Mouse (Mus musculus): ENCODE measurements at regions not wholly inside any gene's neighbourhood (a gene's known extent, or its start where the extent isn't known, plus 50 kb on each side); places are given as distances from the start of the nearest gene placed in this dataset.
A peak's percentile ranks its signal among the peaks of the same experiment; 100 is the strongest.
"Not testable (repeated sequence)": the region's sequence is repeated elsewhere in the genome, so short reads cannot be mapped to it uniquely, and the experiment has no call there.

DNA sequence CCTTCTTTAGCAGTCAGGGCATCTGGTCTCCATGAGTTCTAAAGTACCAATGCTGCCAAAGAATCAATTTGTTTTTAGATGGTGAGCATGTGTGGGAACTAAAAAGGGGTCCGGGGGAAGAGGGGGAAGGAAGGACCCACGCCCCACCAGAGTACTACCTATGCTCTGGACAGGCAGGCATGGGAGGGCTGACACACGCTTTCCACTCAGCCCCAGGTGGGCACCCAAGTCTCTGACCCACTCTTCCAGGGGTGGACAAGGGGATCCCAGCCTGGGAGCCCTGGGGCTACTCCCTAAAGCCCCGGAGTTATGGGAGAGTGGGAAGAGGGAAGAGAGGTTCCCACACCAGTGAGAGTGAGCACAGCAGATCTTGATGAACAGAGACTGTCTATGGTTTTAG lies 1446.9 kb downstream of the Zfp704 start:
- ATAC-seq (ENCODE audit: low TSS enrichment): no peak

DNA sequence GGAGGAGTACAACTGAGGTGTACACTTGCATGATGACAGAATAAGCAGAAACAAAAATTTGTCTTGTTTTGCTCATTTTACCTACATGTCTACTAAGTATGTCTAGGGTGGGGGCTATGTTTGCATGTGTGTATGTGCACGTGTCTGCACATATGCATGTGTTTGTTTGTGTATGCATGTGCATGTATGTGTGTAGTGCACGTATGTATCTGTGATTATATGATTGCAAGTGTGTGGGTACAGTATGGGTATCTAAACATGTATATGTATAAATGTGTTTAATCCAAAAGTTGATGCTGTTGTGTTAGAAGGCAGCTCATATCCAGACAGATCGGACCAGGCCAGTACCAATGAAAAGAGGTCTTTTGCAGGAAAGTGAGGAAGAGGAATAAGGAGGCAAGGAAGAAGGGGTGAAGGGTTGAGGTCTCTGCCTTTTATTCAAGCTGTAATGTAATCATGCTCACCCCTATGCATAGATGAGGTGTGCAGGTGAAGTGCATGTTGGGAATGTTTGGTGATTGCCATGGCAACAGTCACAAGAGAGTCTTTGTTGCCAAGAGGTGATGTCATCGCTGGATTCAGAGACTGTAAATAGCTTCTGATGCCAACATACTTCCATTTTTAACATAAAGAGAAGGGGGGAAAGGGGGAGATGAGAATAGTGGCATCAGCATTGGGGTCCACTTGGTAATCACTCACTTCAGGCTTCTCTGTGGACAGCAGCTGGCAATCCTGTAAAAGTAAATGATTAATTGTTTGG lies 1447.7 kb downstream of the Zfp704 start:
- no peak for ATAC-seq (ENCODE audit: low TSS enrichment)

DNA sequence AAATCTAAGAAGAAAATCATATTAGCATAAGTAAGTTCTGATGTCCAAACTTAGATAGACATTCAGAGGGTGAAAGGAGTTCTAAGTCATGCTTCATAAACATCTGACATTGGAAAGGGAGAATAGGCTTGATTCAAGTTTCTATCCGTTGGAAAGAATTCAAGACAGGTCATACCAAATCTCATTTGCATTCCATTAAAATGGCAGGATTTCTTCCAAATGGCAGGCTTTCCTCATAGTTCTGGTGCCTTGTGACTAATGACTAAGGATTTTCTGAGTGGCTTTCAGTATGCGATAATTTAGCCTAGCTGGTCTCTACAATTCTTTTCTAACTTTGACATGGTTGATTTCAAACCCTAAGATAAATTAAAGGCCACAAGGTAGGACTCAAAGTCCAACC lies 1466.9 kb downstream of the Zfp704 start:
- ATAC-seq (ENCODE audit: low TSS enrichment): no peak

- ATAC-seq (ENCODE audit: low TSS enrichment): no peak
Measured at GRCm38 (mm10) chr3:8142190-8142589, 1467.7 kb downstream of the Zfp704 start.

- ATAC-seq (ENCODE audit: low TSS enrichment): no peak
Measured at GRCm38 (mm10) chr3:8141664-8142084, 1468.2 kb downstream of the Zfp704 start.

- not testable (repeated sequence) for ATAC-seq (ENCODE audit: low TSS enrichment)
Measured at GRCm38 (mm10) chr3:8123641-8124040, 1486.2 kb downstream of the Zfp704 start.

DNA sequence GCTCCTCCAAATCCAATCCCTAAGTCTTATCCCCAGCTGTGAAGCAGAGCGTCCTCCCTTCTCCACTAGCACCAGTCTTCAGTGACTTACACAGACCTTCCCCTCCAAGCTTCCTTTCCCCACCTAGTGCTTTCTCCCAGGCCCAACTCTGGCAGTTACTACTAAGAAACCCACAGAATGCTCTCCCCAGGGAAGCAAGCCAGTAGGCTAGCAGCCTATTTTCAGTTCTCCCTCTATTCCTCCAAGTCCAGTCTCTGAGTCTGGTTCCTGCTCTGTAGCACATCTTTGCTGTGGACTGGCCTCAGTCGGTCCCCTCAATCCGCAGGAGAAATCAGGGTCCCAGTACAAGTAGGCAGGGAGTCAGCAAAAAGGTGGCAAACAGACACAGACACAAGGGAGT lies 1486.7 kb downstream of the Zfp704 start:
- no peak for ATAC-seq (ENCODE audit: low TSS enrichment)

DNA sequence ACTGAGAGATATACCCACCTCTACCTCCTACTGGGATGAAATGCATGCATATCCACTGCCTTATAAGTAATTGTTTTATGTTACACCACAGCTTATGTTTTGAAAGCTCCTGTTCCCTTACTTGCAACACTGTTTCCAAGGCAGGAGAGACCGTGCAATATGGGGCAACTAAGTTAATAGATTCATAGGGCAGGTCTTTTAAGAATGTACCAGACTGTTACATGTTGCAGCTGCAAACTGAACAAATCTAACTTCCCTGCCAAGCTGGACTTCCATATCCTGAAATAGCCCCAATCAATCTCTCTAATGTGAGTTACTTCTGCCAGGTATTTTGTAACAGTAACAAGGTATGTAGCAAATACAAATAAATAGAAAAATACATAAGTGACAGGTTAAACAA lies 1478.0 kb upstream of the 1700008P02Rik start:
- no peak for ATAC-seq (ENCODE audit: low TSS enrichment)

DNA sequence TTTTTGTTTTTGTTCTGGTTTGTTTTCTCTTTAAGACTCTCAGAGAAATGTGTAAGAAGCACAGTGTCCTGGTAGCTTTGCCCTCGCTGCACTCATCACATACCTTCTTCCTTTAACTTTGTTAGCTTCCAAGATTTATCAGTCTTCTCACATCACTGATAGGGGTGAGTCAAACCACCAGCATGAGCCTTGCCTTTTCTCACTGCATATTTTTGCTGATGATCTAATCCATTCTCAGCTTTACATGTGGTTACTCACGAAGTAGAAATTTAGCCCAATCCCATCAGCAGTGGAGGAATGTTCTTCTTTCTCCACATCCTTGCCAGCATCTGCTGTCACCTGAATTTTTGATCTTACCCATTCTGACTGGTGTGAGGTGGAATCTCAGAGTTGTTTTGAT lies 1464.5 kb upstream of the 1700008P02Rik start:
- ATAC-seq (ENCODE audit: low TSS enrichment): no peak

GRCm38 (mm10) chr3:8053711-8054110 lies 1433.5 kb upstream of the 1700008P02Rik start:
- ATAC-seq (ENCODE audit: low TSS enrichment): no peak

- peak; percentile 100 for ATAC-seq (ENCODE audit: low TSS enrichment)
Measured at GRCm38 (mm10) chr3:8051167-8051566, 1430.9 kb upstream of the 1700008P02Rik start.

- ATAC-seq (ENCODE audit: low TSS enrichment): no peak
Measured at GRCm38 (mm10) chr3:8049706-8050105, 1429.5 kb upstream of the 1700008P02Rik start.

DNA sequence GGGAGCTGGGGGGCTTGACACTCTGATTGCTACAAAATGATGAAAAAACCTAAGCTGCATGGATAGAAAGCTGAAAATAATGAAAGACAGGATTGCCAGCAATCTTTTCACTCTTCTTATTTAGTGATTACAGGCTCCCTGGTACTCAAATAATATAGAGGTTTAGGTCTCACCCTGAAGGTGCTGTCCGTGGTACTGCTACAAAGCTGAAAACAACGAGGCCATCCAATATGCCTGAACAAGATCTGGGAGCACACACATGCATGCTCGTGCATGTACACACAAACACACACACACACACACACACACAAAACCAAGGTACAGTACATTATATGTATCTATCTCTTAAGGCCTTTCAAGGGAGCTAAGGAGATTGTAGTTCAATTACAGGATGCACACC lies 1426.1 kb upstream of the 1700008P02Rik start:
- no peak for ATAC-seq (ENCODE audit: low TSS enrichment)

DNA sequence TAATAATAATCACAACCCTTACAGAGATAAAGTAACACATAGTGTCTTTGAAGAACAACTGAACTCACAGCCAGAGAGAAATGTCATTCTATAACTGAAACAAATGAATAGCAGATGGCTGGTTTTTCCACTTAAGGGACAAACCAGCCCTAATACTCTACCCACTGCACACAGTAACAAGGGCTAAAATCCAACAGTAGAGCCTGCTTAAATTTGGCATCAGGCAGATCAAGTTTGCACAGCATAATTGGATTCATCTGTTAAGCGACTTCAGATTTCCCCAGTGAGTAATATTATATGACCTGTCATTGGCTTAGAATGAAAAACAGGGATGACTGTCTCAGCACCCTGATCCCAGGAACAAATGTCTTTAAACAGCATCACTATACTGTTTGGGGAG lies 1416.5 kb upstream of the 1700008P02Rik start:
- no peak for ATAC-seq (ENCODE audit: low TSS enrichment)

DNA sequence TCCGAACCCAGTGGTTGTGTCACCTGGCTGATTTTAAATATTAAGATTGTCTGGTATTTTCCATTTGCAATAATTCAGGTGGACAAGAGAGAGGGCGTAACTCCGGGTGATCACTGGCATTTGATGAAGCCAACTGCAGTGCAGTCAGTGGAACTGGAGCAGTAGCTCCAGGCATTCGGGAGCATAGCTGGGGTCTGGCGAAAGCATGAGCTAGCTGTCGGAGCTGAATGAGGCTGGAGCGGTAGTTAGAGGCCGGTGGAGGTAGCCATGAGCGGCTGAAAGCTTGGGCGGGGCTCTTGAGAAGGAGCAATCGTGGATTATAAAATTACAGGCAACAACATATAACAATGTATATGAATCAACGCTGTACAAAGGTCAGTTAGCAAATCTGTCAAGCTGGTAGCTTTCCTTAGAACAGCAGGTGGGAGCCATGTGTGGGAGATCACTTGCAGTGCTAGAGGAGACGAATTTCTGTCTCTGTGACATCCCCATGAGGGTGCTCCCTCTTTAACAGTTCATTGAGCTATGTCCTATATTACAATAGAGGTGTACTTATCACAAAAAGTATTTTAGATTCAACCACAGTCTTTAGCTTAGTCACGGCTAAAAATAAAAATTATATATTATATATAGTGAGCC lies 1415.0 kb upstream of the 1700008P02Rik start:
- 0 out of 2 replicates have a peak, but pooled peaks have one; percentile 44 for ATAC-seq (ENCODE audit: low TSS enrichment)

DNA sequence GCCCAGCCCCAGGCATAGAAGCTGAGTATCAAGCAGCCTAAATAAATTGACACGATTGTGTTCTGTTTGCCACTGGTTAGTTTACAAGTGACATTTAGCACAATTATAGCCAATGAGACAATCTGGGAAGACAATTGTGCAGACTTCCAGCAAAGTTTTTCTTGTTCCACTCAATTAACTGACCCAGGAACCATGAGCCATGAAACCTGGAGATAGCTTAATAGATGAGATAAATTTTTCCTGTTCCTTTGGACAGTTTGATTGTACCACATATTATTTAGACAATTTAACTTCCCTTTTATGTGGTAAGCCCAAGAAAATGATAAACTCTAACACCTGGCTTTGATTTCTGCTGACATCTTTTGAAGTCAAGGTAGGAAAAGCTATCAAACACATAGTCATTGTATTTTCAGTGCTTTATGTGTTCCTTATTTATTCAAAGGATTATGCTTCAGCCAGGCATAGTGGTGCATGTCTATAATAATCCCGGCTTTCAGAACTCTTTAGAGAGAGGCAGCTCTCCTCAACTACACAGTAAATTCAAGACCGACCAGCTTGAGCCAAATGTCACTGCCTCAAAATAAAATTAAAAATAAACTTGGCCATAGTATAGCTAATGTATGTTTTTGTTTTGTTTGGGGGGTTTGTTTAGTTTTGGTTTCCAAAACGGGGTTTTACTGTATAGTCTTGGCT lies 1406.2 kb upstream of the 1700008P02Rik start:
- no peak for ATAC-seq (ENCODE audit: low TSS enrichment)

DNA sequence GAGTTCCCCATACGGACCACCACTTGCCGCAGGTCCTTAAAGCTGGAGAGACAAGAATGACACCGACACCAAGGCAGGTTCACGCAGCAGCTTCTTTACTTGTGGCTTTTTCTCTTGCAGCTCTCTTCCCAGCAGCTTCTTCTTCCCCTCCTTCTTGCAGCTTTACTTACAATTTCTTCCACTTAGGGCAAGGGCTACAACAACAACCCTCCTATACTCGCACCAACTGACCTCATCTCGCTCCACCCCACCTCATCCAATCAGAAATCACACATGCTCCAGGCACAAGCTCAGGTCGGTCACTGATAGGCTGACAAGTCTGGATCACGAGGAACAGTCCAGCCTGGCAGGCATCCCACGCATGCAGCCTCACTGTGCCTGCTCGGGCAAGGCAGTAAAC lies 1402.4 kb upstream of the 1700008P02Rik start:
- ATAC-seq (ENCODE audit: low TSS enrichment): no peak

- ATAC-seq (ENCODE audit: low TSS enrichment): no peak
Measured at GRCm38 (mm10) chr3:8017489-8017888, 1397.2 kb upstream of the 1700008P02Rik start.

- no peak for ATAC-seq (ENCODE audit: low TSS enrichment)
Measured at GRCm38 (mm10) chr3:8016945-8017344, 1396.7 kb upstream of the 1700008P02Rik start.

- ATAC-seq (ENCODE audit: low TSS enrichment): no peak
Measured at GRCm38 (mm10) chr3:8009966-8010365, 1389.7 kb upstream of the 1700008P02Rik start.

GRCm38 (mm10) chr3:8006708-8007395 lies 1386.6 kb upstream of the 1700008P02Rik start:
- ATAC-seq (ENCODE audit: low TSS enrichment): no peak

GRCm38 (mm10) chr3:8006273-8006672 lies 1386.0 kb upstream of the 1700008P02Rik start:
- no peak for ATAC-seq (ENCODE audit: low TSS enrichment)
